Mouse (Mus musculus) heart, adult 9 months (tissue): Measurements from ENCODE around the gene Chmp2b.
A peak's percentile ranks its signal among the peaks of the same experiment; 100 is the strongest.

Experiments
- DNase-seq, 2 experiments: peaks; one replicate each; pipeline ENCODE4 v3.0.0; 2022; ENCODE audit warnings: low spot score in 2 of 2

The Chmp2b gene

GRCm38 (mm10) chr16:65526695-65527094 is 35.8 kb downstream of the Chmp2b start:
- DNase-seq = no peak

DNA sequence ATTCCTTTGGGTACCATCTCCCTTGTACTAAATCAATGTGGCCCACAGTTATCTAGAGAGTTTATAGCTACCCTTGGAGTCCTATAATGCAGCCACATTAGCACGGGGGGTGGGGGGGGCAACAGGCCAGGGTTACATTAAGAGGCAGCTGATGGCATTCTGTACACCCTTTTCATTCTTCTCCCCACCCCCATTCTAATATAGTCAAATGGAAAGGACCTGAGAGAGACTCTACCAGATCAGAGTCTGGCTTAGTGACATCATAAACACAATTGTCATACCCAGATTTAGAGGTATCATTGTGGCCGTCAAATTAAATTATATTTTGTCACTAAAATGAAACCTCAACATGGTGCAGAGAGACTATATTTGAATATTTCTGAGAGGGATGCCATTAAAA is 36.5 kb downstream of the Chmp2b start:
- DNase-seq = no peak

DNA sequence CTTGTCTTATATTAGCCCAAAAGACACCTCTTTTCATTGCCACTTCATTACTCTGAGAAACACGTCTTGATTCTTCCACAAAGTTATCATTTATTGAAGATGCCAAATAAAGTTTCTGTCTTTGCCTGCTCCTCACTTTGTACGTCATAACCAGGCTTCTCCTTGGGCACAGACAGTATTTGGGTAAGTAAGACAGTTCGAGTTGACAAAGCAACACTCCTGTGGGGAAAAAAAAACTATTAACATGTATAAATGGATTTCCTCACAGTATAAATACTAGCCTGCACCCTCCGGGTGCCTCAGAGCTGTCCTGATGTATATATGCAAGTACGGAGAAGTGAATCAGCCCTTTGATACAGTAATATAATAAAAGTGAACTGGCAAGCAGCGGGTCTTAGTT is 42.3 kb downstream of the Chmp2b start, which contains the start of gene Pou1f1:
Pou1f1 (plus strand) TSS at position 301 of the 400 bp plus-strand sequence.
- DNase-seq = no peak

DNA sequence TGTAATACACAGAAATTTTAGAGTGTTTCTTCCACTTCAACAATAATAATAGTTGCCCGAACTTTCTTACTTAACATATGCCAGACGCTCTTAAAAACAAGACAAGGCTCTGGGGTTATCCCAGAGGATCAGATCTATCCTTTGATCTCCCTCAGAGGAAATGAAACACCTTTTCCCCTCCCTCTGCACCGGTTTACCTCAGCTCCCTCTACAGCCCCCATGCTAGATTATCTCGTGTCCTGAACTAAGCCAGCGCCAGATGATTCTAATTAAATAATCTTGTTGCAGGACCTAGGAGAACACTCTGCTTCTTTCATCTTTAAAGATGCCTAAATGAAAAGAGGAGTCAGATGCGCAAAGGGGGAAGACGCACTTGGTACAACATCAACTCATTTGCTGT is 48.3 kb downstream of the Chmp2b start:
- no peak for DNase-seq

DNA sequence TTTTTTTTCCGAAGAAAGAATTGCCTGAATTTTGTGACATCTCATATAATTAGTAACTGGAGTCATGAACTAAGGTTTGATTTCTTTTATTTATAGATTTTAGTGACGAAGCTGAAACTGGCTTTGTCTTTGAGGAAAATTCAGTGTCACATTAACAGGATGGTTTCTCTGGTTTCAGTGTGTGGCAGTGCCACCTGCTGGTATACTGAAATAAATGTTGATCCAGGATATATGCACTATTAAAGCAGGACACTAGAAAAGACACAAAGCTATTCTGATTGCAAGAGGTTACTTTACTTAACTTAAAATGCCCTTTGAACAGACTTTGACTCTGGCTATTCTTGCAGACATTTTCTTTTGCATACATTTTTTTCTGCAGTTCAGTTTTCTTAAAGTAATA is 65.5 kb downstream of the Chmp2b start:
- DNase-seq = peak in 1 of 2 experiments; percentile 4

DNA sequence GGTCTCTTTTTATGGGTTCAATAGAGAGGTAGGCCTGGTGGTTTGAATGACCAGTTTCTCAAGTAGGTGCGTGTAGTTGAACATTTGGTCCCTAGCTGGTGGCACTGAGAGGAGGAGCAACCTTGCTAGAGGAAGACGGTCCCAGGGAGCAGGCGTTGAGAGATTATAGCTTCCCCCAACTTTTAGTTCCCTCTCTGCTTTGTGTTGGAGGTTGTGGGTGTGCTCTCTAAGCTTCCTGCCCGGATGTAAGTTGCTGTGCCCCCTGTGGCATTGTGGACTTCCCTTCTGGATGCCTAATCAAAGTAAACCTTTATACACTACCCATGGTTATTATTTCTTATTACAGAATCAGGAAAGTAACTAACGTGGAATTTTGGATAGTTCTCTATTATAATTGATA is 66.5 kb downstream of the Chmp2b start:
- peak in 1 of 2 experiments; percentile 2 for DNase-seq
